Mouse (Mus musculus) heart, embryonic 12.5 days (tissue): Measurements from ENCODE around the gene Cpn2. TPM values are rescaled to one million over a fixed set of nuclear protein-coding genes. Genes with fewer than 3 reads are reported as not detected.

ENCODE experiments used
- ATAC-seq: fragments of 200-750 bp; cut with Nextera tagmentation; 2 replicates; pipeline ENCODE4 v1.8.0; 2017; ENCODE audit warnings: moderate TSS enrichment, moderate library complexity; ENCODE audit not compliant: insufficient number of reproducible peaks, low FRiP score
- H3K27ac ChIP-seq: fragments of 300-500 bp; sonication (generic); 2 replicates; pipeline ENCODE4 v1.5.1; 2016; ENCODE audit warnings: mild to moderate bottlenecking, moderate library complexity; ENCODE audit not compliant: poor library complexity, severe bottlenecking
- H3K27me3 ChIP-seq: fragments of 300-500 bp; sonication (generic); replicated peaks from 2 replicates; pipeline ENCODE4 v1.6.1; 2016; ENCODE audit warnings: mild to moderate bottlenecking, moderate library complexity
- H3K36me3 ChIP-seq: fragments of 300-500 bp; sonication (generic); 2 replicates; pipeline ENCODE4 v1.6.1; 2016; ENCODE audit warnings: mild to moderate bottlenecking, moderate library complexity
- H3K4me1 ChIP-seq: fragments of 300-500 bp; sonication (generic); replicated peaks from 2 replicates; pipeline ENCODE4 v1.6.1; 2016; ENCODE audit warnings: mild to moderate bottlenecking
- H3K4me2 ChIP-seq: fragments of 300-500 bp; sonication (generic); 2 replicates; pipeline ENCODE4 v1.6.1; 2016; ENCODE audit warnings: mild to moderate bottlenecking, moderate library complexity
- H3K4me3 ChIP-seq: fragments of 300-500 bp; sonication (generic); 2 replicates; pipeline ENCODE4 v1.5.1; 2016; ENCODE audit warnings: mild to moderate bottlenecking
- H3K9ac ChIP-seq: fragments of 300-500 bp; sonication (generic); 2 replicates; pipeline ENCODE4 v1.6.1; 2016; ENCODE audit warnings: mild to moderate bottlenecking, moderate library complexity
- H3K9me3 ChIP-seq: fragments of 300-500 bp; sonication (generic); replicated peaks from 2 replicates; pipeline ENCODE4 v1.6.1; 2016; ENCODE audit warnings: mild to moderate bottlenecking, moderate library complexity
- WGBS: fragments of 180-500 bp; shearing (Covaris S2); methylation state at CpG from one replicate; pipeline ENCODE4 v1.1.7; 2016; 5-methylcytosine and 5-hydroxymethylcytosine counted together
- polyA plus RNA-seq: library from polyadenylated mRNA; unstranded; fragments of >200 nt; fragmentation: Nextera tagmentation; extraction: Ambion mirVana; gene quantifications from 2 replicates; pipeline ENCODE4 v1.2.1, GENCODE M21; 2016

Gene Cpn2
- polyA plus RNA-seq, 1 experiment from 2014 or later: not detected

DNA sequence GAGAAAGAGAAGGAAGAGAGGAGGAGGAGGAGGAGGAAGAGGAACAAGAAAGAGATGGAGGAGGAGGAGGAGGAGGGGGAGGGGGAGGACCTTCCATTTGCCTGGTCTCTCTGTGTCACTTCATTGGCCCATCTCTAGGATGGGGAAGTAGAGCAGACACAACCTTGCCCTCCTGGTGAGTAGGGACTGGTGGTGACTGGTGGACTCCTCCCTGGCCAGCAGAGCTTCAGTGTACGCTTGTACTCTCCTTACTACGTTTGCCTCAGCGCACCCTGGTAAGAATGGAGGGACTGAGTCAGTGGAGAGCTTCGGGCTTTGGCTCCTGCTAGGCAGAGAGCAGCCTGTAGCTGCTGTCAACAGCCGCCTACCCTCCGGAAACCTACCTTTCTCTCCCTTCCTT, 35.4 kb upstream of the Cpn2 start:
- no peaks in the 10 kb centered on the region for H3K4me1 ChIP-seq
- no peaks in the 10 kb centered on the region for H3K9me3 ChIP-seq
- H3K27me3 ChIP-seq: peaks cover 62% of the 10 kb centered on the region
- H3K9ac ChIP-seq: no peak overlapping the region
- H3K4me2 ChIP-seq: no peak overlapping the region
- H3K36me3 ChIP-seq: no peaks in the 10 kb centered on the region
- 82% methylated on average over 6 of the region's 6 CpGs for WGBS
- ATAC-seq: no peak
- H3K27ac ChIP-seq: no peak overlapping the region
- no peak overlapping the region for H3K4me3 ChIP-seq

DNA sequence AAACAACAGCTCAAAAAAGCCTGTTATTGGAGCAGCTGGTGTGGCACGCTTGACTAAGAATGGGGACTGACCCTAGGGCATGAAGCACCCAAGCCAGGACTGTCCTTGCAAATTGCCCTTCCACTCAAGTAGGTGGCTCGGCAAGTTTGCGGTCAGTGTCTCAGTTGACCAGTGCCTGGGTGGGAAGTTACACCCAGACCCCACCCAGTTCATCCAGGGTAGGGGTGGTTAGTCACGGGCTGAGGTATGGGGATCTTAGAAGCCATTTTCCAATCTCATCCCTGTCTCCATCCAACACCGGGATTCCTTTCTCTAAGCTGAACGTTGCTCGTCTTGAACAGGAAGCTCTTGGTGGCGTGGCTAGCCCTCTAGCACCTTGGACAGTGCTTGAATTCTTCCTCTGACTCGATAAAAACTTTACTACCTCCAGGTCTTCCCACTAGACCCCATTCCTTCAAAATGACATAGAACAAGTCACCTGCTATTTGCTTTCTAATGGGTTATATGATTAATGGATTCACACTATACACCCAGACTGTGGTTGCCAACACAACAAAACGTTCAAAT, 32.5 kb upstream of the Cpn2 start:
- no peak for ATAC-seq

DNA sequence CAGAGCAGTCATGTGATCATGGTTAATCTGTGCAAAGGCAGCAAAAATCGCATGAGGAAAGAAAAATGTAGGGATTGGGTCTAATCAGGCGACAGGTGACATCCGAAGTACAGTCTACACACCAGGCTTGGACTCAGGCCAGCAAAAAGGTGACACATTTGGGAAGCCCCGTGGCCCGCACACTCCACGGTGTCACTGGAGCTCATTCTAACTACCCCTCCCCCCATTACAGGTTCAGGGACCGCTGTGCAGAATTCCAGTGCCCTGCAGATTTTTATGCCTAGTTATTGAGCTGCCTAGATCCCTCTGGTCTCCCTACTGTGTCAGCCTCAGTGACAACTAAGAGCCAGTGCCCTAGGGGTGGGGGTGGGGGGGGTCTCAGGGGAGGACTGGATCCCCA, 30.2 kb upstream of the Cpn2 start:
- WGBS: 80% methylated on average over 7 of the region's 7 CpGs
- no peak overlapping the region for H3K4me2 ChIP-seq
- H3K9ac ChIP-seq: no peak overlapping the region
- H3K9me3 ChIP-seq: no peaks in the 10 kb centered on the region
- no peak for ATAC-seq
- no peak overlapping the region for H3K4me3 ChIP-seq
- H3K36me3 ChIP-seq: no peaks in the 10 kb centered on the region
- peaks cover 22% of the 10 kb centered on the region for H3K27me3 ChIP-seq
- no peak overlapping the region for H3K27ac ChIP-seq
- H3K4me1 ChIP-seq: no peaks in the 10 kb centered on the region

More for the DNA sequence above, 32.5 kb upstream of the Cpn2 start:
- Histone ChIP-seq H3K27ac (no peak overlapping the region), H3K9me3 (no peaks in the 10 kb centered on the region), H3K4me3 (no peak overlapping the region), H3K36me3 (no peaks in the 10 kb centered on the region), H3K4me2 (no peak overlapping the region), H3K9ac (no peak overlapping the region), H3K4me1 (no peaks in the 10 kb centered on the region), H3K27me3 (peaks cover 44% of the 10 kb centered on the region)
- 59% methylated on average over 10 of the region's 10 CpGs for WGBS

DNA sequence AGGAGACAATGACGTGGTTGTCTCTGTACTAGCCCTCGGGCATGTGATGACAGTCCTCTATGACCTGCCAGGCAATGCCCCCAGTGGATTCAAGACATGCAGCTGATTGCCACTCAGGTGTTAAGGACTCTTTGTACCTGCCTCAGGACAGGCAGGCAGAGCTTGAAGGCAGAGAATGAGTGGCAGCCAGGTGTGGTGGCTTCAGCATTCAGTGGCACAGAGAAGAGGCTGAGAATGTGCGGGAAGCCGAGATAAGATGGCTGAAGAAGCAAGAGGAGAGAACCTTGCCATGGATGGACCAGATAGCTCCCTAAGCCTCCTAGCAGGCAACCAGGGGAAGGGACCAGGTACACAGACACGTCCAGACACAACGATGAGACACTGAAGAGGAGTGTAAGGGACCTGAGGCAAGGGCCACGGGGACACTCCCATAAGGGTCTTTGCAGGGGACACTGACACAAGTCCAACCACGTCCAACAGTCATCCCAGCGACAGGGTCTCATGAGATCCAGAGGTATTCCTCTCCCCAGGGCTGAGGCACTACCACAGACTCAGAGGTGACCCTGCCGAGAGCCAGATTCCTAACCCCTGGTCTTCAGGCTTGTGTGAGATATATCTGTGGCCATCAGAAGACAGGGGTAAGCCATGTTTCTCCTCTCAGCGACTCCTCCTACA, 29.4 kb upstream of the Cpn2 start:
- Histone ChIP-seq H3K36me3 (no peaks in the 10 kb centered on the region), H3K4me3 (no peak overlapping the region), H3K9me3 (no peaks in the 10 kb centered on the region), H3K9ac (no peak overlapping the region), H3K4me2 (no peak overlapping the region), H3K27me3 (peaks cover 16% of the 10 kb centered on the region), H3K27ac (no peak overlapping the region), H3K4me1 (no peaks in the 10 kb centered on the region)
- 79% methylated on average over 11 of the region's 11 CpGs for WGBS
- no peak for ATAC-seq

DNA sequence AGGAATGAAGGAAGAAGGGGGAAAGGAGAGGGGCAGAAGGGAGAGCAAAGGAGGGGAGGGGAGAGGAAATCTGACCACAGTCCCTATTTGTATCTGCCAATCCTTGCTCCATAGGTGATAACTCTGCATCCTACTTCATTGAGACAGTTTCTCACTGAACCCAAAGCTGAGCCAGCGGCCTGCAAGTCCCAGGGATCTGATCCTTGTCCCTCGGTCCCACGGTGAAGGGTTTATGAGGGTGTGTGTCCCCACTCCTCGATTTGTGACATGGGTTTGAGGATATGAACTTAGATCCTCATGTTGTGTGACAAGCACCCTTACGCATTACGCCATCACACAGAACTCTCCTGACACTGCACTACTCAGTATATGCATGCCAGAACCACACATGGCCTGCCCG, 27.8 kb upstream of the Cpn2 start:
- 85% methylated on average over 7 of the region's 7 CpGs for WGBS
- H3K4me3 ChIP-seq: no peak overlapping the region
- no peak for ATAC-seq
- peaks cover 7% of the 10 kb centered on the region for H3K27me3 ChIP-seq
- H3K9me3 ChIP-seq: no peaks in the 10 kb centered on the region
- H3K4me2 ChIP-seq: no peak overlapping the region
- no peak overlapping the region for H3K27ac ChIP-seq
- H3K4me1 ChIP-seq: no peaks in the 10 kb centered on the region
- H3K36me3 ChIP-seq: no peaks in the 10 kb centered on the region
- H3K9ac ChIP-seq: no peak overlapping the region

DNA sequence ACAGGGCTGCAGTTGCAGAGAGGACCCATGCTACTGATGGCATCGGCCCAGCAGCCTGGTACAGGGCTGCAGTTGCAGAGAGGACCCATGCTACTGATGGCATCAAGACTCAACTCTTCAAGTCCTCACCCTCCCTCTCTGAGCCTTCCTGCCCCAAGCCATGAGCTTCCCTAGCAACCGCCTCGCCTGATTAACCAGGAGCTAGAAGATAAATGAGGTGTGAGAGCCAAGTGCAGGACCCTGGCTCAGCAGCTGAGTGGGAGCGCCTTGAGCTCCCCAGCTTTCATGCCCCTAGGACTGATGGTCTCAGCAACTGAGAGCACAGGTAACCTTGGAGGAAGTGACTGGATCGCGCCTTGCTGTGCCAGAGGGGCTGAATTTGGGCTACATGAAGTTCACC, 23.1 kb upstream of the Cpn2 start:
- no peaks in the 10 kb centered on the region for H3K4me1 ChIP-seq
- H3K4me2 ChIP-seq: no peak overlapping the region
- no peak overlapping the region for H3K9ac ChIP-seq
- peaks cover 20% of the 10 kb centered on the region for H3K27me3 ChIP-seq
- H3K4me3 ChIP-seq: no peak overlapping the region
- H3K9me3 ChIP-seq: no peaks in the 10 kb centered on the region
- 68% methylated on average over 6 of the region's 6 CpGs for WGBS
- H3K27ac ChIP-seq: no peak overlapping the region
- ATAC-seq: no peak
- H3K36me3 ChIP-seq: no peaks in the 10 kb centered on the region

DNA sequence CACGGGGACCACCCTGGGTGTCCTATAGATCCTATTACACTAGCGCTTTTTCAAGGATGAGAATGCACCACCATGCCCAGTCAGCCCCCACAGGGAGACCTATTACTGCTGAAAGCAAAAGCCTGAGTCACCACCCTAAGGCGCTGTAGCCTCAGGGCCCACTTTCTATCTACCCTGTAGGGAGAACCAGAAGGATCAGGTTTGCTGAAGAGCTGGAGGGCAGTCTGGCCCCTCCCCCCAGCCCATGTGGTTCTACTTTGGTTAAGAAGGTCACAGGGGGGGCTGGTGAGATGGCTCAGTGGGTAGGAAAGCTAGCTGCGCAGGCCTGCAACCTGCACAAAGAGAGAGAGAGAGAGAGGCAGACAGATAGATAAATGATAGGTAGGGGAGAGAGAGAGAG, 18.4 kb upstream of the Cpn2 start:
- 53% methylated on average over 4 of the region's 4 CpGs for WGBS
- ATAC-seq: no peak
- H3K36me3 ChIP-seq: no peaks in the 10 kb centered on the region
- H3K9me3 ChIP-seq: no peaks in the 10 kb centered on the region
- peaks cover 62% of the 10 kb centered on the region for H3K27me3 ChIP-seq
- H3K9ac ChIP-seq: no peak overlapping the region
- H3K4me1 ChIP-seq: peaks cover 13% of the 10 kb centered on the region
- no peak overlapping the region for H3K4me2 ChIP-seq
- H3K27ac ChIP-seq: no peak overlapping the region
- H3K4me3 ChIP-seq: no peak overlapping the region

DNA sequence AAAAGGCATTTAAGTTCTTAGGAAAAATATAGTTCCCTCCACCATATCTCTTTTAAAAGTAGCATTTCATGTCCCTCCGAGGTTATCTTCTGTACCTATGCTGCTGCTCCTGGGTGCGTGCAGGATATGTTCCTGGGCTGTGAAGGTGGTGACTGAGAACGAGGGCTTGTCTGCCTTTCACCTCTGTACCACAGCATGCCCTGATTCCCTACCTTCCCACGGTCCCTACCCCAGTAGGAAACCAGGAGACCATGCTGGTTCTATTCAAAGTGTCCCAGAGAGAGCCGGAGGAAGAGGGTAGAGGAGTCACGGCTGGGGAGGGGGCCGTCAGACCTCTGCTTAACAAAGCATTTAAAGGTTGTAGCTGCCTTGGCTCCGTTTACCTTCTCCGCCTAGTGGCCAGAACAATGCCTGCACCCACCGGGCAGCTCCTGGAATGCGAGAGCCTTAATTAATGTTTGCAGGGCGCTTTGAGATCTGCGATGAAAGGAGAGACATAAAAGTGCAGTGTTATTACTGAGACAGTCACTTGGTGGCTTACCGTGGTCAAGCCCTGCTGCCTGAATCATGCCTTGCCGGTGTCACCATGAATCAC, 16.5 kb upstream of the Cpn2 start:
- 3% methylated on average over 15 of the region's 15 CpGs for WGBS
- peak overlapping the region; percentile 62 for H3K4me2 ChIP-seq
- peaks cover 61% of the 10 kb centered on the region for H3K27me3 ChIP-seq
- H3K4me1 ChIP-seq: peaks cover 16% of the 10 kb centered on the region
- H3K4me3 ChIP-seq: peak overlapping the region; percentile 25
- no peak overlapping the region for H3K27ac ChIP-seq
- 0 out of 2 replicates have a peak overlapping the region, but pooled peaks have one; percentile 26 for H3K9ac ChIP-seq
- no peaks in the 10 kb centered on the region for H3K9me3 ChIP-seq
- H3K36me3 ChIP-seq: no peaks in the 10 kb centered on the region
- no peak for ATAC-seq

DNA sequence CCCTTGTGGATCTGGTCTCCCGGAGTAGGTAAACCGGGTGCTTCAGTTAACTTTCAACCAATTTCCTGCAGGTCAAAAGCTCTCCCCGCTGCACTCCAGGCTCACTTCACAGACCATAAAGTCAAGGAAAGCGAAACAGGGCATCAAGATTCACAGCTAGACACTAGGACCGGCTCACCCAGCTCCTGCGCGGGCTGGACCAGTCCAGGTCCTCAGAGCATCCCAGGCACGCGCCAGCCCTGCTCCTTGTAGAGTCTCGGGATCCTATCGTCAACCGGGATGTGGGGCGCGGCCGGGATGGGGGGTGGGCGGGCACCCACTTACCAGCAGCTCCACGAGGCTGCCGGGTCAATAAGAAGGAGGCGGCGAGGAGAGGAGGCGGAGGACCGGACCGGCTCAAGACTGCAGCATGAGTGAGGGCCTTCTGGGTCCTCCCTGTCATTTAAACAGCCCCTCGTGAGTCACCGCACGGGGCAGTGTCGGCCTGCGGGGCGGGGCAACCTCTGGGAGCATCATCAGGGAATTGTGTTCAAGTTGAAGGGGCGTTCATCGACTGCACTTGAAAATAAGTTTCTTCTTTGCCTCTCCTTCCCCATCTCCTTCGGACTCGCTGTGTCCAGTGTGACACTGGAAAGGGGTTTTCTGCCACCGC, 15.7 kb upstream of the Cpn2 start, which contains the start of gene Lrrc15:
Gene Lrrc15, minus strand, starts transcription at position 413 of the 652 bp plus-strand sequence.
- 7% methylated on average over 34 of the region's 34 CpGs for WGBS
- H3K9ac ChIP-seq: 0 out of 2 replicates have a peak within 1 kb of the TSS, but pooled peaks have one; percentile 26
- H3K4me1 ChIP-seq: peaks cover 16% of the 10 kb centered on the region
- no peak for ATAC-seq
- H3K27ac ChIP-seq: no peak within 1 kb of the TSS
- H3K9me3 ChIP-seq: no peaks in the 10 kb centered on the region
- H3K4me3 ChIP-seq: peak within 1 kb of the TSS; percentile 36
- H3K36me3 ChIP-seq: no peaks in the 10 kb centered on the region
- peaks cover 53% of the 10 kb centered on the region for H3K27me3 ChIP-seq
- peak within 1 kb of the TSS; percentile 70 for H3K4me2 ChIP-seq

DNA sequence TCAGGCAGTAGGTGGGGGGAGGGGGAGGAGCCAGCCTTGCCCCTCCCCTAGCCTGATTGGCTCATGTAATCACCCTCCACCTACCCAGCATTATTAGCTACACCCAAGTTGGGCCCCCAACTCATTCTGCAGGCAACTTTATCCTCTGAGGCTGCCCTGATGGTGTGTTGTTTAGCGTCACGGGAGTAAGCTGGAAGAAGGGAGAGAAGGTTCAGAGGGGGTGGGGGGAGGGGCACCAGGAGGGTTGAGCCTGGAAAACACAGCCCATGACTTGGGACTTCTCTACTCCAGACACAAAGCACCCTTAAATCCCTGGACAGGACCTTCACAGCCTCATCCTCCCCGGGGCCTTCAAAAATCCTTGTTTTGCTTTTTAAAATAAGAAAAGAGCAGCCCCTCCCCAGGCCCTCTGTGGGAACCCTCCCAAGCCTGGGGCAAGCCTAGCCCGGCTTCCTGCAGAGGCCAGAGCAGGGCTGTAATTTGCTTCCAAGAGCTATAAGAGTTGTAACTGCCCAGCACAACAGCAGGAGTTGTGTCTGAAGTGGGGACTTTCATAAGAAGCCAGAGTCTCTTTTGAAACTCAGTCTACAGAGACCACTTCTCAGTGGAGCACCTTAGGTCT, 13.5 kb upstream of the Cpn2 start:
- Histone ChIP-seq H3K27ac (no peak overlapping the region), H3K4me2 (no peak overlapping the region), H3K9me3 (no peaks in the 10 kb centered on the region), H3K4me3 (no peak overlapping the region), H3K4me1 (peaks cover 20% of the 10 kb centered on the region), H3K36me3 (no peaks in the 10 kb centered on the region), H3K9ac (no peak overlapping the region), H3K27me3 (peaks cover 45% of the 10 kb centered on the region)
- WGBS: 21% methylated on average over 4 of the region's 4 CpGs
- ATAC-seq: no peak

DNA sequence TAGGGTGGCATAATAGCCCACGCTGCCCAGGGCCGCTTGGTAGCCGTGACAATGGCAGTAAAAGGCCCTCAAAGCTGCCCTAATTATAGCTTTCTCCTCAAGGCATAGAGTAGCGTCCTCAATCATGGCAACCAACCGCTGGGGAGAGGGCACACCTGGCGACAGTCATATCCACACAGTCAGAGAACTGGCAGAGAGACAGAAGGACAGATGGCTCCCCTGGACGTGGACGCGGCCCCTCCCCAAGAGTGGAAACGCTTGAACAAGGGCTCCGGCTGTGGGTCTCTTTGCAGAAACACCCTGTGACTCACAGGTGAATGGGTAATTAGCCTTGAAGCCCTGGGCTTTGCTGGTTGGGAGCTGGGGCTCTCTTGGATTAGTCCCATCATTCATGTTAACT, 11.1 kb upstream of the Cpn2 start:
- H3K27me3 ChIP-seq: peaks cover 23% of the 10 kb centered on the region
- H3K4me3 ChIP-seq: no peak overlapping the region
- no peak for ATAC-seq
- no peaks in the 10 kb centered on the region for H3K9me3 ChIP-seq
- 75% methylated on average over 11 of the region's 11 CpGs for WGBS
- peaks cover 27% of the 10 kb centered on the region for H3K4me1 ChIP-seq
- H3K4me2 ChIP-seq: no peak overlapping the region
- no peaks in the 10 kb centered on the region for H3K36me3 ChIP-seq
- H3K27ac ChIP-seq: no peak overlapping the region
- no peak overlapping the region for H3K9ac ChIP-seq
